Mouse (Mus musculus) layer of hippocampus, adult 18-20 months (tissue): ENCODE data around the gene Klhl21. TPM values are rescaled to one million over a fixed set of nuclear protein-coding genes. Genes with fewer than 3 reads are reported as not detected.

Experiments used
- DNase-seq, 2 experiments: peaks; one replicate each; pipeline ENCODE4 v3.0.0; 2022; ENCODE audit warnings: low spot score in 2 of 2
- long read RNA-seq: library from polyadenylated mRNA; stranded (forward); transcript quantifications from one replicate; pipeline ENCODE4 v2.0.0, GENCODE M21; 2021
- total RNA-seq, 2 experiments: library from RNA; stranded (reverse); gene quantifications; 2 replicates each; pipeline ENCODE4 v1.2.3; 2021

Klhl21 gene
- 10 to 100 TPM; 22.2 to 24.4 TPM for total RNA-seq
- long read RNA-seq, transcript Klhl21-201 (4 exons, 3,986 nt): major isoform, 13 of 22 reads
- long read RNA-seq, partial matches to known transcripts: 4 of 22 reads
- long read RNA-seq, other reads (novel, unspliced or antisense): 5 of 22 reads

DNA sequence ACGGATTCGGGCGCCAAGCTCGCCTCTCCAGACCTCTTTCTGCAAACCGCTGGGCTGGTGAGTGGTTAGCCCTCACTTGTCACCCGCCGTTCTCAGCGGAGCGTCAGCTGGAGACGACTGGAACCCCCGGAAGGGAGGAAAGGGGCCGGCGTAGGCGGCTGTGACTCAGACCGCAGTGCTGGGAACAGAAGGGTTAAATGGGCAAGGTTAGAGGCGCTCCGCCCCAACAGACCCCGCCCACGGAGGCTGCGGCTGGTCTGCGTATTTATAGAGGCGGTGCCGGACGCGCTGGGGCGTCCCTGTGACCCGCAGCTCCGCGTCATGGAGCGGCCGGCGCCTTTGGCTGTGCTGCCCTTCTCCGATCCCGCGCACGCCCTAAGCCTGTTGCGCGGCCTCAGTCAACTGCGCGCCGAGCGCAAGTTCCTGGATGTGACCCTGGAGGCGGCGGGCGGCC, at the start of gene Klhl21:
Klhl21 (plus strand) TSS at position 182 of the 454 bp plus-strand sequence.
- peak; percentile 91 to 95 for DNase-seq

DNA sequence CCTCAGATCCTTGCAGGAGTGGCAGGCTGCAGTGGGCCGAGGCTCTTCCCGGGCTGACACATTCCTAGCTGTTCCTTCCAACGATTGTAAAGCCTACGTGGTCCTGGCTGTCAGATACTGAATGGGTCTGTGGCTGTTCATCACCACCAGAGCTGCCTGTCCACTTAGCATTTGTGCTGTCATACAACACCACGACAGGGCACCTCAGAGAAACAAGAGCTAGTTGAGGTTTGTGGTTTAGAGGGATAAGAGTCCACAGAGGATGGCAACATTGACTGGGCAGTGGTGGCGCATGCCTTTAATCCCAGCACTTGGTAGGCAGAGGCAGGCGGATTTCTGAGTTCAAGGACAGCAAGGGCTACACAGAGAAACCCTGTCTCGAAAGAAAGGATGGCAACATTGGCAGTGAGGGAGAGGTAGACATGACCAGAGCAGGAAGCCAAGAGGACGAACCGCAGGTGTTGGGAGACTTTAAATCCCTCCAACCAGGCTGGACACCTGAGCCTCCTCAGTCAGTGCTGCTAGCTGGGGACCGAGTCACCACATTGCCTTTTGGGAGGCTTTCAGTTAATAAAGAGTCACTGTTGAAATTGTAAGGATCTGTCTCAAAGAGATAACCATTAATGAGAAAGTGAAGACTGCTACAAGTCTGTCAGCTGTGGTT, 48.6 kb upstream of the Klhl21 start:
- DNase-seq: no peak

DNA sequence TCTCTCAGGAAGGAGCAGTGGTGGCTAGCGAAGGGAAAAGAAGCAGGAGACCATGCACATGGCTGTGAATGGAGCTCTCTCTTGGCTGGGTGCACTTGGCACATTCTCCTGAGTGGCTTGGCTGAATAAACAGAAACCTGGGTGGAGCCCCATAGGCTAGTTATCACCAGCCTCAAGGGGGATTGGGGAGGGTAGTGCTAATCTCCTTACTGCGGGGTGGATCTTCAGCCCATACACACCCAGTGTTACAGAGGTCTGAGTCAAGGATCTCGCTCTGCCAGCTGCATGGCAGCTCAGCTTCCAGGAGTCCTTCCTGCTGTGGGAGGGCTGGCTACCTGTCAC, 48.1 kb upstream of the Klhl21 start:
- DNase-seq: no peak

DNA sequence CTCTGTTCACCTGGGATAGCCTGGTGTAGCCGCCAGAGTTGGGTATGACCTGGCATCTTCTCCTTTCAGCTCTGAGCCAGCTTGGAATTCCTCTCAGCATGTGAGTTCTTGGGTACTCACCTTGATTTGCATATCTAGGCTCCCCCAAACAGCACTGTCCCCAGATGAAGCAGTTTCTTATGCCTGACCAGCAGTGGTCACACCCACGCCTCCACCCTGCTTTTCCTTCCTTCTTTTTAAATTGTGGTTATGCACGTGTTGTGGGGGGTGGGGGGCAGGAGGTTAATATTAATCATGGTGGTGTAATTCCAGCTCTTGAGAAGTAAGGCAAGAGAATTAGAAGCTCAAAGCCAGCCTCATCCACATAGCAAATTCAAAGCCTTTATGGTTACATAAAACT, 45.8 kb upstream of the Klhl21 start:
- DNase-seq: no peak

DNA sequence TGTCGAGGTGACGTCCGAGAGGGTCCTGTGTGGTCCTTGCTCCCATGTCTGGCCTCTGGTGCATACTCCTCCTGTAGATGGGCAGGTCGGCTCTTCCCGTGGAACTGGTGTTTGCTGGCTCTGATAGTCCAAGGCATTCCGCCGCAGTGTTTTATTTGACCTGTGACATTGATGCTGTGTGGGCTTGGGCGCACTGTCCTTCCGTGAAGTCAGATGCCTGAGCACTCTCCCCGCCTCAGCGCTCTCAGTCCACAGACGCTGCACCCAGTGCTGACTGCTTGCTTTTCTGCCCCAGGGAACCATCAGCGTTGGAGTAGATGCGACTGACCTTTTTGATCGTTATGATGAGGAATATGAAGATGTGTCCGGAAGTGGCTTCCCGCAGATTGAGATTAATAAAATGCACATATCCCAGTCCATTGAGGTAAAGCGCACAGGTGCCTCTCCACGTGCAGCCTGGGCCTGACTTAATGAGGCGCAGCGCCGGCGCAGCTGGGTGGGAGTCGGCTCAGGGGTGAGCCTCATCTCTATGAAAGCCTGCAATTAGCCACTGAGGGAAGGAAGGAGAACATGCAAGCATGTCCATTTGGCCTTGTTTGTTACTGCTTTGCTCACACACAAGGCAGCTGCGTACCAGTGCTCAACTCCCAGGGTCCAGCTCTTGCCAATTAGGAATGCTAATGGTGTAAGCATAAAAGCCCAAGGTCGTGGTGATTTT, 40.2 kb upstream of the Klhl21 start:
- no peak for DNase-seq

DNA sequence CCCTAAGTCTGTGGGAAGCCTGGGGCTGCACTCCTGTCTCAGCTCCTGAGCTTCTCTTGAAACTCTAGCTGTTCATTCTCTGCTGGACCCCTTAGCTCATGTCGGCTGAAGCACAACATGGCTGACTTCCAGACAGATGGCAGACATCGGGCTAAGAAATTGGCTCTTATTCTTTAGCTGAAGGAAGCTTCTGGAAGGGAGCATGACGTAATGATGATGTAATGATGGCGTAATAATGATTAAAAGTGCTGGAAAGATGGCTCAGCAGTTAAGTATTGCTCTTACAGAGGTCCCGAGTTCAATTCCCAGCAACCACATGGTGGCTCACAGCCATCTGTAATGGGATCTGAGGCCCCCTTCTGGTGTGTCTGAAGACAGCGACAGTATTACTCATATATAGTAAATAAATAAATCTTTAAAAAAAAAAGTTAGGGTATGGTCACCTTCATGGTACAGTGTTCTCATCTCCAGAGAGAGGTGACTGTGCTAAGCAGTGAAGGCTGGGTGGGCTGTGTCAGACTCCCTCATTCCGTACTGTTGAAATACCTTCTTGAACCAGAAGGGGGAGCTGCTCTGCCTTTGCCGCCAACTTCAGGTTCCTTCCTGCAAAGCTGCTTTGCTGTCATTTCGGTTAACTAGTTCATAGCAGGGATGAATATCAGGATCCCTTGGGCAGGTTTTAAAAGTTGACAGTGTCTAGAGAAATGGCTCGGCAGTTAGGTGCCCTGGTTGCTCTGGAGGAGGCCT, 36.2 kb upstream of the Klhl21 start:
- no peak for DNase-seq

DNA sequence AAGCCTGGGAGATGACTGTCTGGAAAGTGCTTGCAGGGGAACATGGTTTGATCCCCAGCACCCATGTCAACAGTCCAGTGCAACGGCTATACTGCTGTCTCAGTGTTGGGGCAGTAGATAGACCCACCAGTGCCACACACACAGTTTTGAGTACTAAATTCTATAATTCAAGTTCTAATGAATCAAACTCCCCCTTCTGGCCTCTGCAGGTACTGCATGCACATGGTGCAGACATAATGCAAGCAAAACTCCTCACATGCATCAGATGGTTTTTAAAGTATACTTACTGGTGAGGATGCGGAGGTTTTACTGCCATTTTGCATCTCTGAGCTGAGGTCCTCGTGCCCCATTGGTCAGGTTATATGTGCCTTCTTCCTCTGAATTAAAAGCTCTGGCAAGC, 33.2 kb upstream of the Klhl21 start:
- no peak for DNase-seq

DNA sequence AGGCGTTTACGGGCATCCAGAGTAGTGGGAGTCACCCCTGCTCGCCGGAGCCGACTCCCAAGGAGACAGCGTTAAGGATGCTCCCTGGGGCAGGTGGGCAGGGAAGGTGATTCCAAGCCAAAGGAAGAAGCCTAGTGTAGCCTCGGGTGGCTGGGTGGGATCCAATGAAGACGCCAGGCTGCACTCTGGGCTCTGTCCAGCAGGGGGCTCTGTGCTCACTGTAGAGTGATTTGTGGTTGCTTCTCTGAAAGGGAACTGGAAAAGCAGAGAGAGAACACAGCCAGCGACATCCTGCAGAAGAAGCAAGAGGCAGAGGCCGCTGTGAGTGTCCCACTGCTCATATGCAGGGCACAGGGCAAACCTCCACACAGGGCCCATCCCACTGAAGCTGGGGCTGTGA, 30.9 kb upstream of the Klhl21 start:
- DNase-seq: peak; percentile 82 to 95

DNA sequence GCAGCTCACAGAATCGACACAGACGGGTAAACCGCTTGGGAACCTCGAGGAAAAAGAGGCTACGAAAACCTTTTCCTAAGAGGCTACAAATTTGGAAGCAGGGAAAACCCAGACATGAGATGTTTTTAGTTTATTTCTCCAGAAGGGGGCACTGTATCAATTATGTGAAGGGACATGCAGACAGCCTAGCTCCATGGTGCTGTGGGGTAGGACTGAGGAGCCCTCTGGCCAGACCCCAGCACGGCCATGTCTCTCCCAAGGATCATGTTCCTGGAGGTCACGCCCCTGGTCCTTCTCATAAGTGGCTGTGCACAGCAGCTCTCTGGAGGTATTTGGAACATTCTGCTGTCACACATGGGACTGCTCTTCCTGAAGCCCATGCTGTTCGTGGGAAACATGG, 27.9 kb upstream of the Klhl21 start:
- DNase-seq: no peak

DNA sequence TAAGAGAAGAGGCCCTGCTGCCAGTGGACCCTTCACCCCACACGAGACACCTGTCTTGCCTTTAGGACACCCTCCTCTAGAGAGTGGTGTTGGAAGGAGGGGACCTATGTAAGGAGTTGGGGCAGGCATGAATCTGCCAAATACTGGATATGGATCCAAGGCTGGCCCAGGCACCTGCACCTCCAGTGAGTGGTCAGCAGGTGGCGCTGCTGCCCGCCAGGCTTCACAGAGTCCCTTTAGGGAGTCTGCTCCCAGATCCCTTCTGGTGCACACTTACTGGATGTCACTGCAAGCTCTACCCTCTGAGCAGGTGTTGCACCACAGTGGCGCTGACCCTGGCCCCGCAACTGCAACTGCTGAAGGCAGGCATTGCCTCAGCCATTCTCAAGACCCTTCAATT, 27.2 kb upstream of the Klhl21 start:
- peak; percentile 79 to 91 for DNase-seq

DNA sequence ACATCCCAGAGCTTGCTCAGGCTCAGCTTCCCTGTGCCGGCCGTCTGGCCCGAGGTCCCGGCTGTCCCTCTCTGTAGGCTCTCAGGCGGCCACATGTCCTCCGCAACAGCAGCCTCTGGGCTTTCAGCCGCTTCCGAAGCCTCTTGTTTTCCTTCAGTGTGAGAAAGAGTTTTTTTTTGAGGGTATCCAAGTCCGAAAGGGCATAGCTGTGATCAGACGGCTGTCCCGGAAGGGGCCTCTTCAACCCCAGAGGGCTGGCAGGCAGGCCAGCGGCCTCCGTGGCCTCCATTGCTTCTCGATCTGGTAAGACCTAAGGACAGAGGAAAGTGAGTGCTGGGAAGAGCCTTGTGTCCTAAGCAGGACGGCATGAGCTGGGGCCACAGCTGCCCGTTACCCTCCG, 25.6 kb upstream of the Klhl21 start:
- no peak for DNase-seq

DNA sequence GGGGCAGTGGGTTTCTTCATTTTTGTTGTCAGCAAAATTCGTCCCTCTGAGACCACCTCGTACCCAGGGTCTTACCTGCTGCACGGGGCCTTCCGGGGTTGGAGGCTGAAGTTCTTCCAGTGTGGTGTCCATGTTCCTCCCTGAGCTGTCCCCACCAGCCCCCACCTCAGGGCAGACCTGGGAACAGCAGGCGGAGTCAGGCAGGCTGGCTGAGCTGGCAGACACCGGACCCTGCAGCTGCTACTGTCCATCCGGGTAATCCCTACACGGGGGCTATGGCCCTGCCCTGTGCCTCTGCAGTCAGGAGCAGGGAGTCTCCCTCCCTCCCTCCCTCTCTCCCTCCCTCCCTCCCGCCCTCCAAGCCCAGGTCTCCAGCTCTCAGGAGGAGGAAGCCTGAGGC, 25.0 kb upstream of the Klhl21 start:
- no peak for DNase-seq

DNA sequence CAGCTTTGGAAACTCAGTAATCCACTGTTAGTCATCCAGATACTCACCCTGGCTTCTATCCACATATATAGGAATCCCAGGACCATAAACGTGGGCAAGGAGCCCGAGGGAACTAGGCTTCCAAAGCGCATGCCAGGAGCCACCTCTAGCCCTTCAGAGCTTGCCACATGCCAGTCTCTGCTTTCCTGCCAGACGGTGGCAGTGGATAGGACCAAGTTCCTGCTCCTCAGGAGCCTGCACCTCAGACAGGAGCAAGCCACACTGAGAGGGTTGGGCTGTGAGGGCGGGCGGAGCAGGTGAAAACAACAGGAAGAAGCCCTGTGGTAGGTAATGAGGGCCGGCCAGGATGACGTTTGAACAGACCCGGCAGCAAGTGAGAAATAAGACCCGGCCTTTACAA, 22.7 kb upstream of the Klhl21 start:
- no peak for DNase-seq

DNA sequence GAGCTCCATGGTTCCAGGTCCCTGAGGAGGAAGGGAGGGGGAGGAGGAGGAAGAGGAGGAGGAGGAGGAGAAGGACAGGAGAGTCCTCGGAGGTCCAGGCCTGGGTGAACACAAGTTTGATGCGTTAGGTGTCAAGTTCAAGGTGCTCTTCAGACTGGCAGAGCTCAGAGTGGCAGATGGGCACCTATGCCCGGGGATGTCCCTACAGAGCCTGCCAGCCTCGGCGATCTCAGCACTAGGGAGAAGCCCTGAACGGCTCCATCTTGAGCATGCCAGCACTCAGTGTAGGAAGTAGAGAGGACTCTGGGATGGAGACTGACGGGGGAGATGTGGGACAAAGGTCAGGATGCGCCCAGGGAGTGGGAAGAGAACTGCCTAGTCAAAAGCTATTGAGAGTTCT, 22.0 kb upstream of the Klhl21 start:
- no peak for DNase-seq

DNA sequence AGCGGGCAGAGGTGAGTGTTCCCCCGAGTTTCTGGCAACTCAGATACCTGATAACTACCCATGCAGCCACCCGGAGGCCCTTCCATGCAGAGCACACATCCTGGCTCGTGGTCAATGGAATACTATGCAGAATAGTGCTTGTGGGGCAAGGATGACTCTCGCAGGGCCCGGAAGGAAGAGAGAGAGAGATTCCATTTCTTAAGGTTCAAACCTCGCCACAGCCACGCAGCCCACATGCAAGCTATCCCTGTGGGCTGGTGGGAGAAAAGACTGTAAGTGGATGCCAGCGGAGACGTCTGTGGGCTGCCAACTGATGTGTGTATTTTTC, 20.6 kb upstream of the Klhl21 start:
- no peak for DNase-seq

DNA sequence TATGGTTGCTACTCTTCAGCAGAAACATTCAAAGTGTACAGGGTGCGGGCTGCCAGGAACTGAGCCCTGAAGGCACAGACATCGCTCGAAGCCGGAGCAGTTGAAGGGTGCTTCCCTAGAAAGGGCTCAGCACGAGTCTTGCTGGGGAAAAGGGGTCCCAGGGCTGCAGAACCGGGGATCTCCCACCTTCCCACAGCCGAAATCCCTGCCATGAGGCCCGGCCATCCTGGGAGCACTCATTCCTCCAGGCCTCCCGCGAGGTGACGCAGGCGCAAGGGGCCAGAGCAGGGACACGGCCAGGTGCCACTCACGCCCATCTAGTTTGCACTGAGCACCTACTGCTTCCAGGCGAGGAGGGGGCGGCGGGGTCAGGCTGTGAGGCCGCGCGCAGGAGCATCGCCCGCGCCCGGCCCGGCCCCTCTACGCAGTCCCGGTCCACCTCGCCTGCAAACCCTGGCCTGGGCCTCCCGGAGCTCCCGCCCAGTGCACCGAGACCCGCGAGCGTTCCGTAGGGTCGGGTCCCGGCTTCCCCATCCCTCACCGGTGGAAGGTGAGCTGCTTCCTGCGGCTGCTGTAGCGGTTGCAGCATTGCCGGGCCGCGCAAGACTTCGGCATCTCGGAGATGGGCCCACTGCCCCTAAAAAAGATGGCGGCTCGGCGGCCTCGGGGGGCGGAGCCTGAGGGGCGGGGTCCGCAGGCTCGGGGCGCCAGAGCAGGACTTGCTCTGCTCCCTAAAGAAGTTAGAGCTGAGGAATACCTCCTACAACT, 20.1 kb upstream of the Klhl21 start, which contains the start of gene Thap3:
Thap3 (minus strand) TSS at position 656 of the 768 bp plus-strand sequence.
- peak; percentile 76 to 83 for DNase-seq

DNA sequence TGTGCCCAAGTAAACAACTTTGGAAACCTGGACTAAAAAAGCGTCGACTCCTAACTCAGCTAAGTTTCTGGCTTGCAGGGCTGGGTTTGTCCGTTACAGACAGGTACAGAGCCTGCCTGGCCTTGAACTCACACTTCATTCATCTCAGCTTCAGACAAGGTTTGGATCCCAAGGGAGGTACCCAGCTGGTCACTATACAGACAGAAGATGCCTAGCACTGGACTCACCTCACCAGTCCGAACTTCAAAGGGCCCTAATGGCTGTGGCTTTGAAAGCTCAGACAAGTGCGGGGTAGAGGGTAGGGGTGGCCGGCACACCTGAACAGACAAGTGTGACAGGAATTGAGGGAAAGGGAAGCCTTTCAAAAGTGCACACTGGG, 19.5 kb upstream of the Klhl21 start:
- no peak for DNase-seq

DNA sequence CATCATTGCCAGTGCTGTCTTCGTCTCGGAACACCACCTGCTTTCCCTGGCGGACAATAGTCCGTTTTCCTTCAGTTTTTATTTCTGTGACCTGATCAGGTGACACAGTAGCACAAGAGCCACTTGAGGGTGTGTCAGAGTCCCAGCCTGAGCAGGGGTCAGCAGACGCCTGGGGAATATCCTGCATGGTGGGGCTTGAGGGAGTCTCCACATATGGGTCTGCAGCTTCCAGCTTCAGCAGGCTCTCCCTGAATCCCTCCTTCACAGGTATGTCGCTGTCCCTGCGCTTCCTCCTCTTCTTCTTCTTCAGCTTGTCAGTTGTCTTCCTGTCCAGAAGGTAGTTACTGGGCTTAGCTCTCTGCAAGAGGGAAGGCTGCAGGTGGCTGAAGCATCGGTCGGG, 16.5 kb upstream of the Klhl21 start:
- no peak for DNase-seq

DNA sequence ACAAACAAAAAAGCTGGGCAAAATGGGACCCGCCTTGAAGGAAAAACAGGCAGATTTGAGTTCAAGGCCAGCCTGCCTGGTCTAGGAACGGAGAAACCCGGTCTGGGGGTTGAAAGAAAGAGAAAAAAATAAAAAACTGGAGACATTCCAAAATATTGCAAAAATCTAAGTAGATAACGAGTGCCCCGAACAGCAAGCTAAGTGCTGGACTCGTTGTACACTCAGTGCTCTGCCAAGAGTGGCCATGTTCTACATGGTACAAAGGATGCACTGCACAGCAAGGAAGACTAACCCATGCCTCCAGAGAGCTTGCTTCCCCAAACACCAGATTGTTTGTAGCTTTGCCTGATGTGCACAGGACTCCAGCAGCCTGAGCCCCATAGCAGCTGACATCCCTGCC, 15.6 kb upstream of the Klhl21 start:
- no peak for DNase-seq

DNA sequence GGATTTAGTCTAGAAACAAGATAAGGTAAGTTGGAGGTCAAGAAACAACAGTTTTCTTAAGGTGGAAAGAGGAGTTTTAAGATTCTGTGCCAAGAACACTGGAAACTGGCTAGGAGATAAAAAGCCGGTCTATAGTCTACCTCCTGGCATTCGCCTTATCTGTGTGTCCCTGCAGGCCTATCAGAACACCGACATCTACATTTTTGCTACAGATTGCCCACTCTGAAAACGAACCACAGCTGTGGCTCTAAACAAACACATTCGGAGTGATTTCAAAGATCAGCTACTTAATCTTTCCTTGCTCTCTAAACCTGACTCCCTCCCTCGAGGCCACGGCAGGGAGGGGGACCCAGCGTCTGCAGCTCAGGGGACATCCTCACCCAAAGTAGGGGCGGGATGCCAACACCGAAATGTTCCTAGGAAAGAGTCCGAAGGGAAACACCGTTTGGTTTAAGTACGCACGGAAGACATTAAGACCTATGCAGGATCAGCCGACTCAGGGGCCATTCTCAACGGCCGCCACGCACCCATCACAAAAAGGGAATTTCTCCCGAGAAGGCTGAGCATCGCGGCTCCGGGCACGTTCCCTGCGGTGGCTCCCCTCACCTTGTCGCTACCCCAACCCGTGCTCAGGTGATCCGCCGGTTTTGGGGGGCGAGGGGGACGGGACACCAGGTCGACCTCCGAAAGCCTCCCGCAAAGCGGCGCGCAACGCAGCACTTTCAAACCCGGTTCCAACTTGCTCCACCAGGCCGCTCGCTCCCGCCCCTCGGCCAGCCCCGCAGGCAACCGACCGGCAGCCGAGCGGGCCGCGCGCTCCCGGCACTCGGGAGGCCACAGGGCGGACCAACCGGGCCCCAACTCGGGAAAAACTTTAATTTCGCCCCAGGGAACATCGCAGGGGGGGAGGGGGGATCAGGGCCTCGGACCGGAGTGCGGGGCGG, 14.1 kb upstream of the Klhl21 start:
- no peak for DNase-seq
